Mouse (Mus musculus) neural tube, embryonic 11.5 days (tissue): ENCODE results near the gene Poc5. TPM values are rescaled to one million over a fixed set of nuclear protein-coding genes. Genes with fewer than 3 reads are reported as not detected.

Experiments
- ATAC-seq: fragments of 200-750 bp; cut with Nextera tagmentation; 2 replicates; pipeline ENCODE4 v1.8.0; 2017; ENCODE audit warnings: moderate number of reproducible peaks, mild to moderate bottlenecking, moderate TSS enrichment, moderate library complexity; ENCODE audit not compliant: insufficient read depth, low FRiP score, low TSS enrichment
- DNase-seq: peaks from one replicate; pipeline ENCODE4 v3.0.0-alpha.2; 2015; ENCODE audit warnings: low spot score
- H3K27ac ChIP-seq: fragments of 300-500 bp; sonication (generic); 2 replicates; pipeline ENCODE4 v1.5.1; 2014; ENCODE audit warnings: low read depth, mild to moderate bottlenecking, low read length
- H3K27me3 ChIP-seq: fragments of 300-500 bp; sonication (generic); 2 replicates; pipeline ENCODE4 v1.6.1; 2014; ENCODE audit warnings: mild to moderate bottlenecking, low read length, mixed read lengths; ENCODE audit not compliant: control insufficient read depth, insufficient read depth
- H3K36me3 ChIP-seq: fragments of 300-500 bp; sonication (generic); 2 replicates; pipeline ENCODE4 v1.6.1; 2014; ENCODE audit warnings: mild to moderate bottlenecking, low read length, moderate library complexity, mixed read lengths; ENCODE audit not compliant: control insufficient read depth, insufficient read depth
- H3K4me1 ChIP-seq: fragments of 300-500 bp; sonication (generic); 2 replicates; pipeline ENCODE4 v1.6.1; 2014; ENCODE audit warnings: low read length, mixed read lengths; ENCODE audit not compliant: control insufficient read depth, insufficient read depth
- H3K4me2 ChIP-seq: fragments of 300-500 bp; sonication (generic); 2 replicates; pipeline ENCODE4 v1.6.1; 2014; ENCODE audit warnings: low read depth, mild to moderate bottlenecking, moderate library complexity
- H3K4me3 ChIP-seq: fragments of 300-500 bp; sonication (generic); 2 replicates; pipeline ENCODE4 v1.5.1; 2014; ENCODE audit warnings: low read depth, low read length
- H3K9ac ChIP-seq: fragments of 300-500 bp; sonication (generic); 2 replicates; pipeline ENCODE4 v1.6.1; 2014; ENCODE audit warnings: mild to moderate bottlenecking, low read length
- H3K9me3 ChIP-seq: fragments of 300-500 bp; sonication (generic); 2 replicates; pipeline ENCODE4 v1.6.1; 2016; ENCODE audit warnings: low read length; ENCODE audit not compliant: control insufficient read depth
- WGBS: fragments of 180-500 bp; shearing (Covaris S2); extraction: QIAGEN DNeasy Blood & Tissue Kit; methylation state at CpG from one replicate; pipeline ENCODE4 v1.1.7; 2014; 5-methylcytosine and 5-hydroxymethylcytosine counted together
- polyA plus RNA-seq: library from polyadenylated mRNA; unstranded; fragments of >200 nt; fragmentation: Nextera tagmentation; extraction: Ambion mirVana; gene quantifications from 2 replicates; pipeline ENCODE4 v1.2.1, GENCODE M21; 2014

Poc5 gene
- polyA plus RNA-seq, 1 experiment from 2014 or later: 27.2 TPM

GRCm38 (mm10) chr13:96421230-96421629 lies 33.1 kb downstream of the Poc5 start:
- Histone ChIP-seq H3K9me3 (no peaks in the 10 kb centered on the region), H3K4me3 (no peak overlapping the region), H3K4me1 (no peaks in the 10 kb centered on the region), H3K9ac (no peak overlapping the region), H3K27ac (no peak overlapping the region), H3K4me2 (no peak overlapping the region), H3K27me3 (no peaks in the 10 kb centered on the region), H3K36me3 (no peaks in the 10 kb centered on the region)
- DNase-seq (no peak), ATAC-seq (no peak)

DNA sequence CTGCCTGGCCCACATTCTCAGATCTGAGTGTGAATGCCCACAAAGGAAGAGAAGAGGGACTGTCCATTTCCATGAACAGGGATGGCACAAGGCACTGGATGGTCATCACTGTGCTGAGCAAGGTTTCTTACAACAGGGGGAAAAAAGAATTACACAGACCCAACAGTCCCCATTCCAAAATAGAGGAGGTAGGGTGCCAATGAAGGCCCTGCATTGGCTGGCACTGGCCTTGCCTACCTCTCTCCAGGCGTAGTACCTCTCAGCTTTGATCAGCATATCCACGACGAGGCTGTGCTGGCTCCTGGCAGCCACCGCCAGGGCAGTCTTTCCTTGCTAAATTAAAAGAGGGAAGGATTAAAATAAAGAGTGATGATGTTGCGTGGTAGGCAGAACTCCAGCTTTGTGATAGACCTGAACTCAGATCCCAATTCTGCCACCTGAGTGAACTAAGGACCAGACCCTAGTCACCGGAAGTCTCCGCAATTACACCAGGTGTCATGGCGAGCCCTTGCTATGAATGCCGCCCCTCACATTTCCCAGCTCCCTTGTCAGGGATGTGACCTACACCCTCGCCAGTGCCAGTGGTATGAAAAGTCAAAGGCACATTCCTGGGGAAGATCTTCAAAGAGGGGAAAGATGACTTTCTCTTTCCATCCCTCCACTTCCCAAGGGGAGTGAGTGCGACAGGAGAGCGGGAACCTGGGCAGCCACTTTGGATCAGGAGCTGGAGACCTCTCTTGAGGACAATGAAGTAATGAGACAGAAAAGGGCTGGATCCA lies 36.6 kb downstream of the Poc5 start:
- Histone ChIP-seq H3K4me2 (no peak overlapping the region), H3K36me3 (no peaks in the 10 kb centered on the region), H3K27me3 (no peaks in the 10 kb centered on the region), H3K9ac (no peak overlapping the region), H3K9me3 (no peaks in the 10 kb centered on the region), H3K4me1 (no peaks in the 10 kb centered on the region), H3K4me3 (no peak overlapping the region), H3K27ac (no peak overlapping the region)
- ATAC-seq (no peak), DNase-seq (no peak)
- 93% methylated on average over 12 of the region's 12 CpGs for WGBS

DNA sequence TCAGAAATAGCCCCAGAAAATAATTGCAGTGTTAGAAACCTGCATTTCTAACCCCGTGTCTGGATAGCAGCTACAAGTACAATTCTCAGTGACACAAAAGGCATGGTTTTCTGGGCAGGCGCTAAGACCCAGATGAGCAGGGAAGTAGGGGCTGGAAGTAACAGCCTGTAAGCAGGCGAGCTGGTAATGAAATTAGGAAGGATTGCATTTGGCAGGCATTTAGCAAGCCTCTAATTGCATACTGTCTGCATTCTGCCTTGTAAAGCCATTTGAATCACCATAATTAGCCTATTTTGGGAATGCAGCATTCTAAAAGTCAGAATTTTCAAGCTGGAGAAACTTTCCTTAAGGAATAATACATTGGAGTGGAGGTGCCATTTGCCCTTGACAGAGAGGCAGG lies 38.0 kb downstream of the Poc5 start:
- Histone ChIP-seq H3K4me2 (no peak overlapping the region), H3K9ac (no peak overlapping the region), H3K4me1 (no peaks in the 10 kb centered on the region), H3K4me3 (no peak overlapping the region), H3K27me3 (no peaks in the 10 kb centered on the region), H3K9me3 (no peaks in the 10 kb centered on the region), H3K27ac (no peak overlapping the region), H3K36me3 (no peaks in the 10 kb centered on the region)
- 57% methylated on average over 3 of the region's 3 CpGs for WGBS
- DNase-seq (no peak), ATAC-seq (no peak)

DNA sequence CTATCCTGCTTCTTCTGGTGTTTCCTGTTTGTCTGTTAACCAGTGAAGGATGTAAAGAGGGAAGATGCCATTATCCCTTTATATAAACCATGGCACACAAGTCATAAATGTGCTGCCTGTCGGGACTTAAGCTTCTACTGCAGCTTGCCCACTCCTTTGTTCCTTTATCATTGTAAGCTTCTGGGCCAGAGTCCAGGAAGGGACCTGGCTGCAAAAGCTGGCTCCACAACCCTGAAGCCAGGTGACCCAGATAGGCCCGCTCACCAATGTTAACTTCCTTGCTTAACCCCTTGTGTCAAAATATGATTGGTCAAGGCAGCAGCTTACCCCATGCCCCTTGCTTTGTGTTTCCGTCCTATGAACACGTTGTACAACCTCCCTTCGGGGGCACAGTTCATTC lies 40.4 kb downstream of the Poc5 start:
- H3K4me1 ChIP-seq: no peaks in the 10 kb centered on the region
- no peaks in the 10 kb centered on the region for H3K9me3 ChIP-seq
- WGBS: 87% methylated on average over 5 of the region's 5 CpGs
- no peak for DNase-seq
- no peak overlapping the region for H3K9ac ChIP-seq
- H3K4me3 ChIP-seq: no peak overlapping the region
- H3K27ac ChIP-seq: no peak overlapping the region
- no peak for ATAC-seq
- no peaks in the 10 kb centered on the region for H3K36me3 ChIP-seq
- H3K4me2 ChIP-seq: no peak overlapping the region
- no peaks in the 10 kb centered on the region for H3K27me3 ChIP-seq

DNA sequence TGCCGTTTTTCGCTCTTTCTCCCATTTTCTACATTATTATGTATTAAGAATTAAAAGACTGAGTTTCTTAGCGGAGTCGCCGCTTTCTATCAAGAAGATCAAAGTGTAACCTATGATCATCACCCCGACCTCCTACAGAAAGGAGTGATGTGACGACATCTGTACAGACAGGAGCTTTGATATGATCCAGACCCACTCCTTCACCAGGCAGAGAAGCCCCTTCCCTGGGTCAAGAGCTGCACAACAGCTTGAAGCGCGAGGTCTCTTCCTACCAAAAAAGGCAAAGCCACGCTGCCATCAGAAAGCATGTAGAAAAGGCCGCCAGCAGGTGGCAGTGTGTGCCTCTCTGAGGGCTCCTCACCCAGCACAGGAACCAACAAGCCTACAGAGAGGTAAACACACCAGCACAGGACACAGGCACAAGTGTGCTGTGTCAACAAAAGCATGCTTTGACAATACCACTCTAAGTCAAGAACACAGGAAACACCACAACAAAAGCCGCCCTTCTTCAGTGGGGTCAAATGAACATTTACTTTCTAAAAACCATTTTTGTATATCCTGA lies 43.6 kb downstream of the Poc5 start:
- H3K4me1 ChIP-seq: no peaks in the 10 kb centered on the region
- ATAC-seq: peak; percentile 84
- peak; percentile 89 for DNase-seq
- WGBS: 42% methylated on average over 12 of the region's 12 CpGs
- no peak overlapping the region for H3K4me3 ChIP-seq
- H3K27me3 ChIP-seq: no peaks in the 10 kb centered on the region
- no peak overlapping the region for H3K27ac ChIP-seq
- no peak overlapping the region for H3K9ac ChIP-seq
- H3K36me3 ChIP-seq: no peaks in the 10 kb centered on the region
- no peaks in the 10 kb centered on the region for H3K9me3 ChIP-seq
- no peak overlapping the region for H3K4me2 ChIP-seq

DNA sequence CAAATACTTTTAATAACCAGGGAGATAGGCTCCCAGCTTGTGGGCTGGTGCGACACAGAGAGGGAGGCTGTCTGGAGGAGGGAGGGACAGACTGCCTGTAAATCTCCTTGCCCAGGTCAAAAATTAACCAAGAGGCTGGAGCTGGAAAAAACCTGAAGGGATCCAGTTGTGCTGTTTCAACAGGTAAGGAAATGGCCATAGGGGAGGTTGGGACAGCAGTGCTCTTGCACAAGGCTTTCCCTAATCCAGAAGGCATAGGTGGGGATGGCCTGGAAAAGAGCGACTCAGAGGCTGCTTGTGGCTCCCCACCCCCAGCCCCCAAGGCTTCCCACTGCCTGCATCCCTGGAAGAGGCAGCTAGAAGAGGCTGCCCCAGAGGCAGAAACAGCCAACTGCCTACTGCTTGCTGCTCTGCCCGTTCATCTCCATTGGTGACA lies 44.3 kb downstream of the Poc5 start:
- H3K4me2 ChIP-seq: no peak overlapping the region
- no peak overlapping the region for H3K4me3 ChIP-seq
- ATAC-seq (no peak), DNase-seq (no peak)
- WGBS: 40% methylated on average over 3 of the region's 3 CpGs
- H3K4me1 ChIP-seq: no peaks in the 10 kb centered on the region
- H3K9me3 ChIP-seq: no peaks in the 10 kb centered on the region
- no peaks in the 10 kb centered on the region for H3K36me3 ChIP-seq
- H3K27me3 ChIP-seq: no peaks in the 10 kb centered on the region
- H3K27ac ChIP-seq: no peak overlapping the region
- no peak overlapping the region for H3K9ac ChIP-seq

DNA sequence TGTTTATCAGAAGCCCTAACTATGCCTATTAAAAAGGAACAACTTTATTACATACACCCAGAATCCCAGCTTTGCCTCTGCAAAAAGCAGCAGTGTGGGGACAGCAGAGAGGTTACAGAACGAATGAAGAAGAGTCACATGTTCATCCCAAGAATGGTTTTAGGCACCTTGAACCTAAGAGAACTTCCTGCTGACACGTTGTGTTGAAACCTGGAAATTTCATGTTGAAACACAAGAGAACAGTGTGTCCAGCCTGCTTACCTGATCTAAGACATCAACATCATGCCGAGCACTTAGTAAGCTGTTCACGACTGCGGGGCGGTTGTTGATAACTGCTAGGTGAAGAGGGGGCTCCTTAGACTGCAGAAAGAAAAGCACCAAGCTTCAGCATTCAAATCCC lies 44.9 kb downstream of the Poc5 start:
- H3K9me3 ChIP-seq: no peaks in the 10 kb centered on the region
- no peaks in the 10 kb centered on the region for H3K4me1 ChIP-seq
- ATAC-seq (no peak), DNase-seq (no peak)
- no peaks in the 10 kb centered on the region for H3K27me3 ChIP-seq
- no peak overlapping the region for H3K4me2 ChIP-seq
- H3K36me3 ChIP-seq: no peaks in the 10 kb centered on the region
- 87% methylated on average over 6 of the region's 6 CpGs for WGBS
- no peak overlapping the region for H3K27ac ChIP-seq
- H3K4me3 ChIP-seq: no peak overlapping the region
- H3K9ac ChIP-seq: no peak overlapping the region

DNA sequence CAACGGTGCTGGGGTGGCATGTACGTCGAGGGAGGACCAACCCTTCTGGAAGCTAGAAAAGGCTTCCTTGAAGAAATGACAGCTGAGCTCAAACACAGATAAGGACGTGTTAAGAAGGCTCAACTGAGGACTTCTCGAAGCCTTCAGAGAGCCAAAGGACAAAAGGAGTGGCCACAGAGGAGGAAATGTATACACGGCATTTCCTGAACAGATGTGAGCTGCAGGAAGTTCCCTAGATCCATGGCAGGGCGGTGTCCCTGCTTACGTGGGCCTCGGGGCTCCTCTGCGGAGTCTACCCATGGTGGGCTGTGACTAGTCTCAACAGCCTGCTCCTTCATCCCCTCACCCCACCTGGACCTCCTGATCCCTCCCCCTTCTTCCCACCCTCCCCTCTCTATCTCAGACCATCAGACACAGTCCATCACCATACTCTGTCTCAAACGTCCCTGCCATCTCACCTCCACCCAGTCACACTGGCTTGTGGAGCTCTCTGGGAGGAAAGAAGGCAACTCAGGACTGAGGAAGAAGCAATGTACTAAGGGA lies 45.6 kb downstream of the Poc5 start:
- H3K9ac ChIP-seq: no peak overlapping the region
- no peak overlapping the region for H3K27ac ChIP-seq
- no peaks in the 10 kb centered on the region for H3K36me3 ChIP-seq
- no peak overlapping the region for H3K4me3 ChIP-seq
- ATAC-seq (no peak), DNase-seq (no peak)
- H3K27me3 ChIP-seq: no peaks in the 10 kb centered on the region
- H3K4me1 ChIP-seq: no peaks in the 10 kb centered on the region
- H3K9me3 ChIP-seq: no peaks in the 10 kb centered on the region
- WGBS: 74% methylated on average over 11 of the region's 11 CpGs
- no peak overlapping the region for H3K4me2 ChIP-seq

DNA sequence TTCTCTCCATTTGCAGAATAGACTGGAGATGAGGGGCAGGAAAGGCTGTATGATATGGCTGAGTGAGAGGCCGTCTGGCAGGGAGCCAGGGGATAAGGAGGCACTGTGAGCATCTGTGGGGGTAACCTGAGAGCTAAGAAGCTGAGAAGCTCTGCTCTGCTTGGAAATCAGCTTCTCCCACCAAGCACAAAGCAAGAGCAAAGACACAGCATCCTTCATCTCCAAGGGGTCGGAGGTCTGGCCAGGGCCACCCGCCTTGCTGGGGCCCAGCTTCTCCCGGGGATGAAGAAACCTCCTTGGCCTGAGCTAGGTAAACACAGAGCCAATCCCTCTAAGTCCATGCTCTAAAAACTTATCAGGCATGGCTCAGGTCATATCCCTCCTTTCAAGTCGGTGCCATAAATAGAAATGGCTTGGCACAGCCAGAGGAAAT lies 46.8 kb downstream of the Poc5 start:
- 59% methylated on average over 5 of the region's 5 CpGs for WGBS
- H3K4me2 ChIP-seq: no peak overlapping the region
- no peak overlapping the region for H3K4me3 ChIP-seq
- no peaks in the 10 kb centered on the region for H3K4me1 ChIP-seq
- H3K27ac ChIP-seq: no peak overlapping the region
- ATAC-seq (no peak), DNase-seq (no peak)
- H3K36me3 ChIP-seq: no peaks in the 10 kb centered on the region
- H3K9me3 ChIP-seq: no peaks in the 10 kb centered on the region
- no peak overlapping the region for H3K9ac ChIP-seq
- no peaks in the 10 kb centered on the region for H3K27me3 ChIP-seq
